Mouse (Mus musculus) adrenal gland, adult (tissue): ENCODE data around the gene Prr3.
"Not testable (repeated sequence)": the region's sequence is repeated elsewhere in the genome, so short reads cannot be mapped to it uniquely, and the experiment has no call there.

ENCODE experiments used
- DNase-seq, 2 experiments: peaks; one replicate each; pipeline ENCODE4 v3.0.0; 2022 to 2023; ENCODE audit warnings: low spot score in 1 of 2; ENCODE audit not compliant: inconsistent age in 2 of 2

Prr3 gene

GRCm38 (mm10) chr17:35999356-35999755, 19.3 kb upstream of the Prr3 start:
- DNase-seq, result no peak

- no peak for DNase-seq
Observed at GRCm38 (mm10) chr17:35998545-35999305, 18.7 kb upstream of the Prr3 start.

GRCm38 (mm10) chr17:35997713-35998510, 17.9 kb upstream of the Prr3 start:
- DNase-seq, result peak; percentile 36 to 72

- DNase-seq, result peak; percentile 96 to 100
Observed at GRCm38 (mm10) chr17:35996949-35997348, 16.9 kb upstream of the Prr3 start.

GRCm38 (mm10) chr17:35994879-35995240, 14.8 kb upstream of the Prr3 start:
- no peak for DNase-seq

- peak; percentile 87 to 95 for DNase-seq
Observed at GRCm38 (mm10) chr17:35994175-35994878, 14.3 kb upstream of the Prr3 start.

GRCm38 (mm10) chr17:35993675-35994074, 13.6 kb upstream of the Prr3 start:
- DNase-seq, result peak; percentile 79 to 89

GRCm38 (mm10) chr17:35991781-35992180, 11.7 kb upstream of the Prr3 start:
- no peak for DNase-seq

GRCm38 (mm10) chr17:35981776-35982175, 1.7 kb upstream of the Prr3 start:
- no peak for DNase-seq

GRCm38 (mm10) chr17:35980363-35980754, 323 bp upstream of the Prr3 start:
- peak; percentile 69 to 87 for DNase-seq

- DNase-seq, result no peak
Observed at GRCm38 (mm10) chr17:35978811-35979400, 1.1 kb downstream of the Prr3 start.

- DNase-seq, result no peak
Observed at GRCm38 (mm10) chr17:35972131-35972530, 7.9 kb downstream of the Prr3 start.

GRCm38 (mm10) chr17:35969418-35970389, 10.3 kb downstream of the Prr3 start, which contains the start of gene Abcf1:
TSS of gene Abcf1 (minus strand) at chr17:35969761.
- DNase-seq, result peak; percentile 99 to 100

GRCm38 (mm10) chr17:35967621-35968020, 12.4 kb downstream of the Prr3 start:
- DNase-seq, result no peak

- DNase-seq, result no peak
Observed at GRCm38 (mm10) chr17:35963279-35963678, 16.8 kb downstream of the Prr3 start.

- no peak for DNase-seq
Observed at GRCm38 (mm10) chr17:35958533-35959223, 21.4 kb downstream of the Prr3 start.

GRCm38 (mm10) chr17:35954665-35955064, 25.4 kb downstream of the Prr3 start:
- DNase-seq, result no peak

GRCm38 (mm10) chr17:35952559-35952958, 27.5 kb downstream of the Prr3 start:
- DNase-seq, result not testable (repeated sequence)

GRCm38 (mm10) chr17:35950946-35951345, 29.1 kb downstream of the Prr3 start:
- not testable (repeated sequence) for DNase-seq
